Mouse (Mus musculus): ENCODE measurements around the gene Sfswap. TPM values are rescaled to one million over a fixed set of nuclear protein-coding genes. Genes with fewer than 3 reads are reported as not detected.
"Not testable (repeated sequence)": the region's sequence is repeated elsewhere in the genome, so short reads cannot be mapped to it uniquely, and the experiment has no call there.

Gene Sfswap
- total RNA-seq (2022): 10 to 100 TPM; 16.5 to 23.9 (median 19.9) TPM

DNA sequence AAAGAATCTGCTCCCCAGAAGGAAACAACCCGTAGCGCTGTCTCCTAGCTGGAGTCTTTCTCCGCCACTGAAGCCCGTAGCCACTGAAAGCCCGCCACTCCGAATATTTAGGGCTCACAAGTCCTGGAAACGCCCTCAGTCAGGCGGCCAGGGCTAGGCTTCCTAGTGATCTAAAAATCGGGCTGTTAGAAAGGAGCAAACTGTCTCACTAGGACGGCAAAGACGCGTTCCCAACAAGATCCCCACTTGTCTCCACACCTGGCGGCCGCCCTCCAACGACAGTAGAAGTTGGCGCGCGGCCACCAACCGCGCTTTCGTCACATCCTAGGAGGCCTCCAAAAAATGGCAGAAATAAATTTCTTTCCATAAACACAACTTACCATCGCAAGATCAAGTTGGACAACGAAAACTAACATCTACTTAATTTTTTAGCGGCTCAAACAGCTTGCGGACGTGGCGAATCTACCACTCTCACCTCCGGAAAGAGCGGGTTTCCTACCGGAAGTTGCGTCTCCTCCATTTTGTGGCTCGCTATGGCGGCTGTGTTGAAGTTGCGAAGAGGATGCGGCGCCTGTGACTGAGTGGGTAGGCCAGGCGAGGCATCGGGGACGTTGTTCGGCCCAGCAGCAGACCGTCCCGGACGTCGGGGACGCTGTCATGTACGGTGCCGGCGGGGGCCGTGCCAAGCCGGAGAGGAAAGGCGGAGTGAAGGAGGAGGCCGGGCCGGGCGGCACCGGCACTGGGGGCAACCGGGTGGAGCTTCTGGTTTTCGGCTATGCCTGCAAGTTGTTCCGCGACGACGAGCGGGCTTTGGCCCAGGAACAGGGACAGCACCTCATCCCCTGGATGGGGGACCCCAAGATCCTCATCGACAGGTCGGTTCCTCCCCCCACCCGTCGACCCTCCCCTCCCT is at the start of gene Sfswap:
Sfswap (plus strand) TSS at position 500 of the 913 bp plus-strand sequence.
- DNase-seq (ENCODE audit: low spot score in 2 of 2): peak; percentile 63 to 68

DNA sequence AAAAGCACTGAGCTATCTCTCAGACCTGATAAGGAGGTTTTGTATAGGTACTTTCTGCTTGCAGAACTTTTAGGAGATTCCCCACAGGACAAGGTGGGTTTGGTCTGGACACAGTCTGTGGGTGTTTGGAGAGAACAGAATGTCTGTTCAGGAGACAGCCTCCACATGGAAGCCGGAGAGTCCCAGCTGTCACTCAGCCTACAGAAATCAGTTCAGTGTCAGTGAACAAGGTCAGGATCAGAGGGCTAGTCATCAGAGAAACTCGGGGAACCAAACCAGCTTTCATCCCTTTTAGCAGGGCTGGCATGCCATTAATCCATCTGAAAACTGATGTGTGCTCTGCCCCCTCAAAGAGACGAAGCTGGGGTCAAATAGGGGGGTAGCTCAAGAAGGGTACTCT is 48.5 kb upstream of the Sfswap start:
- DNase-seq (ENCODE audit: low spot score in 2 of 2): no peak

DNA sequence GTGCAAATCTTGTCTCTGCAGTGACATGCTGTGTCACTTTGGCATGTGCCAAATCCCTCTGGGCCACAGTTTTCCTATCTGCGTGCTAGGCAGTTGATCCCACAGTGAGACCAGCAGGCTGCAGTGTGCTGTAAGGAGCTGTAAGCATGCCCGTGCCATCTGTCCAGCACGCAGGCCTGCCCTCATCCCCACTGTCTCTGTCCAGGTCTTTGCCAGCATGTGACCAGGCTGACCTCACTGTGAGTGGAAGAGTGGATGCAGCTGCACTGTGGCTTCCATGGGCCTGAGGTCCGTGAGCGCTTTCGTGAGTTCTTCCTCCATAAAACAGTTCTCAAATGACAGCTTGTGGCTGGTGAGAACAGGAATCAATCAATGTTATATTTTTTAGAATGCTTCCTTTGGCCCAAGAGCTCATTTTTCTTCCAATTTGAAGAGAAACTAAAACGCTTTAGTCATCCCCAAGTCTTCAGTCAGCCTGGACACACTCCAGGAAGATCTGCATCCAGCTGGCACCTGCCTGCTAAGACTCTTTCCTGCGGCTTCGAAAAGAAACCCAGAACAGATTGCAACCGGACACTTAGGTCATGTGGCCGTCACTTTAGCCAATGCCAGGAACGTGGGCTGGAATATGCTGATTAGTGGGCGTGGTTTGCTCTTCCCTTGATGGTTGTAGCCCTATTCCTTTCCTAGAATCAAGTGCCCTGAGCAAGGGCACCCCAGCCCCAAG is 46.1 kb upstream of the Sfswap start:
- peak; percentile 45 to 68 for DNase-seq (ENCODE audit: low spot score in 2 of 2)

DNA sequence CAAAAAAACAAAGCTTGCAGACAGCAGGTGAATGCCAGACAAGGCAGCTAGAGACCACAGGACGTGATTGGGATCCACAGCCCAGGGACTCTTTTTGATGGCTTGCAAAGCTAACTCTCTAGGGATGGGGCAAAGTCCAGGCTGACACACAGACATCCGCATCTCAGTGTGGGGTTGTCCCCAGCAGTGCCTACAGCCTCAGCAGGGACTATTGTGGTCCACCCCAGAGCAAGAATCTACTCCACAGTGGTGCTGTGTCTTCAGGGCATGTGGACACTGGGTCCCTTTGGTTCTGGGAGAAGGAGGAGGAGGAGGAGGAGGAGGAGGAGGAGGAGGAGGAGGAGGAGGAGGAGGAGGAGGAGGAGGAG is 45.5 kb upstream of the Sfswap start:
- DNase-seq (ENCODE audit: low spot score in 2 of 2): no peak

DNA sequence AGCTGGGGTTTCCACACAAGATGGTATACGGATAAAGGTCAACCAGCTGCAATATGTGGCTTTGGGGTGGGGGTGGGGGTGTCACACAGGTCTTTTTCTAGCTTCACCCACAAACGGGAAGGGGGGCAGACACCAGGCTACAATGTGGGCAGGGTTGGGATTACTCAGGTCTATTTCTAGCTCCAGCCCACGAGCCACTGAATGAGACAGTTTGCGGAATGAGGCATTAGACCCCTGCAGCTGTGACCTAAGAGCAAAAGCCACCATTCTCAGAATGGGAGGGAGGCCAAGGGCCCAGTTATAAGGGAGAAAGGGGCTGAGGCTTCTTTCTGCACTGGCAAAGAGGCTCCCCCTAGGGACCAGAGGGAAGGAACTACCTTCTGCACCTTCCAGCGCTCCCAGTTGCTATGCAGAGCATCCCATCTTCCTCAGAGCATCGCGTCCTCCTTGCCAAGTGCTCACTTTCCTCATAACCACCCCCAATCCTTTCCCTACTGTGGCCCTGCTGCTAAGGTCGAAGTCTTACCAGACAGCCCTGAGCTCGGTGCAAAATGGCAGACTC is 44.4 kb upstream of the Sfswap start:
- DNase-seq (ENCODE audit: low spot score in 2 of 2): no peak

DNA sequence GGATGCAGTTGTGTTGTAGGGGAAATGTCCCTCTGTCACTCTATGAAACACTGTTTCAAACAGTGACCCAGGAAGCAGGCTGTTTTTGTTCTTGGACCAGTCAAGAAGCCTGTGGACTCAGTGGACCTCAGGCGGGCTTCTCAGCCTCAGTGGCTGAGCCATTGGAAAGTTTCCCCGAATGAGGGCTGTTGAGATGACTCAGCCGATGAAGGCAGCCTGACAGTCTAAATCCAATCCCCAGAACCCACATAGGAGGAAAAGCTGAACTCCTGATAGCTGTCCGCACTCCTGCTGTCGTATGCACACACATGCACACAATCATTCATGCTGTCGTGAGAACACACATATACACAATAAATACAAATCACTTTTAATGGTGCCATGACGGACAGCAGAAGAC is 42.9 kb upstream of the Sfswap start:
- no peak for DNase-seq (ENCODE audit: low spot score in 2 of 2)

DNA sequence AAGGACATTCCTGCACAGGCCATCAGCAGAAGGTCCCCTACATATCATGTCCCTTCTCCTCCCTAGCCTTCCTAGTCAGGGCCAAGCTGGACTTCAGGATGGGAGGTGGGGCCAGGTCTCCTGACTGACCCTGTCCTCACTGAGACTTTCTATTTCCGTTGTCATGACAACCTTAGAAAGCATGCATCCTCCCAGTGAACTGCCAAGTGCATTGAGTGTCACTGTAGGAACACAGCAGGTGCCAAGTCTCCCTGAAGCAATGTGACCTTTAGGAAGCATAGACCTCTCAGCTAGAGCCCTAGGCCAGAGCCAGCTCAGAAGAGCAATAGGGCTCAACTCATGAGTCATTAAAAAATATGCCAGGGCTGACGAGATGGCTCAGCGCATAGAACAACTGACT is 42.5 kb upstream of the Sfswap start:
- DNase-seq (ENCODE audit: low spot score in 2 of 2): no peak

DNA sequence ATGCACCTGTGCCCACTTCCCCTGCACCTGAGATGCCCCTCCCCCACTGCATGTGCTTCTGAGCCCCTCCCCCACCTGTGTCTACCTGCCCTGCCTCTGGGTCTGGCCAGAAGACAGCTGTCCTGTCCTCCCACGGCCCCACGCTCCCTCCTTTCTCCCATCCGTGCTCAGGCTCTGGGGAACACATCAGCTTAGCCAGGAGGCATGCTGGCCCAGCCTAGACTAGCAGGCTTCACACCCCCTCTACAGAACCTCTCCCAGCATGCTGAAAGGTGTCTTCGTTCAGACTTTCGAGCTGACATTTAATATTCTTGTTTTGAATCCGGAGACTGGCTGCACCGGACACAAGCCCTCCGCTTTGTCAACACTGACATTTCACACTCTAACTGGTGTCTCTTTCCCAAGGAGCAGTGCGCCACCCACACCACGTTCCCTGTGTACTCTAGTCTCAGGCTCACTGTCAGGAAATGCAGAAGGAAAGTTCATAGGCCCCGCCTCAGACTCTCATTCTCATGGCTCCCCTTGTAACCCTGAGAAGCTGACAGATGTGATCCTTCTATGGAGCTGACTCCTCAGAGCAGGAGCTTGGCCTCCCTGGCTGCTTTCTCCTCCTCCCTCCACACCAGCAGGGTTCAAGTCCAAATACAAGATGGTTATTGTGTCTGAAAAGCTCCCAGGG is 40.1 kb upstream of the Sfswap start:
- DNase-seq (ENCODE audit: low spot score in 2 of 2): no peak

DNA sequence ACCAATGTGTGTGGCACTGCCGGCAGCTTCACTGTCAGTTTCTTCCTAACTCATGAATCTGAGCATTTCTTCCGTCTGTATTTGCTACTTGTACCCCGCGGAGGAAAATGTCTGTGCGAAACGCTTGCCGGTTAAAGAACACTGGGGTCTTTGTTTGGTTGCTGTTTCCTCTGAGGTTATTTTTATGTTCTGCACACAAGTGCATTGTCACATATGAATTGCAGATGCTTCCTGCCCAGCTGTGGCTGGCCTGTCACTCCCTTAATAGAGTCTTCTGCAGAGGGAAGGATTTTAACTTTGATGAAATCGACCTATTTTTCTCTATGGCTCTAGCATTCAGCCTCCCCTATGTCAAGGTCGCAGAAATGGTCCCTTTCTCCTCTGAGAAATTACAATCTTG is 37.4 kb upstream of the Sfswap start:
- not testable (repeated sequence) for DNase-seq (ENCODE audit: low spot score in 2 of 2)

DNA sequence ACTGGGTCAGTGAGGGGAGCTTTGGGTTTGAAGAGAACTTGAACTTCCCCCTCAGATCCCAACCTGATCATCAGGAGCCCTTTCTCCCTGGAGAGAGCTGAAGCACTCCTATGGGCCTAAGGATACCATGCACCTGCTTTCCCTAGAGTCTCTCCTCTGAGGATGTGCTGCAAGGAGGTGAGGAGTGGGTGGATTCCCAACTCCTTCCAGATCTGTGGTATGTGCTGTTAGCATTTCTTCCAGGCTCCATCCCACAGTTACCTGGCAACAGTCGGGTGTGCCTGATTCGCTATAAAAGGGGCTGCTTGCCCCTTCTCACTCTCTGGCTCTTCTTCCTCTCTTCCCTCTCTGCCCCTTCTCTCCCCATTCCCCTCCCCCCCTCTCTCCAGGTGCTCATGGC is 35.2 kb upstream of the Sfswap start:
- no peak for DNase-seq (ENCODE audit: low spot score in 2 of 2)

DNA sequence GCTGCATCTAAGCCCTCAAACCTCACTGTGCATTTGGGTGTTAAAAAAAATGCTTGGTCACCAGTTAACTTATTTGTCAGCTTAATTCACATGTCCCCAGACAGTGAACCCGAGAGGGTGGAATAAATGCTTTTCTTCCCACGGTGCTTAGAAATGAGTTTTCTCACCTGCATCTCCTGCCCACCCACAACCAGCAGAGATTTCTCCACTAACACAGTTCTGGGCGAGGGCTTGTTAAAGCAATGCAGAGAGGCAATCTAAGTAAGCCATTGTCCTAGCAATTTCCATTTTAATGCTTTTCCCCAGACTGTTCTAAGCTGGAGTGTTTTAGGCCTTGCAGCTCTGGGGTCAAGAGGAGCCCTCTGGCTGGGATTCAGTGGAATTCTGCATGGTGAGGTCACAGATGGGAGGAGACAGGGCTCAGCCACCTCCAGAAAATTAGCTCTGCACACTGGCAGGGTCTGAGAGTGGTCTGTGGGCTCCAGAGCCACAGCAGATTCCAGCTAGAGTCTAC is 25.4 kb upstream of the Sfswap start:
- DNase-seq (ENCODE audit: low spot score in 2 of 2): no peak

DNA sequence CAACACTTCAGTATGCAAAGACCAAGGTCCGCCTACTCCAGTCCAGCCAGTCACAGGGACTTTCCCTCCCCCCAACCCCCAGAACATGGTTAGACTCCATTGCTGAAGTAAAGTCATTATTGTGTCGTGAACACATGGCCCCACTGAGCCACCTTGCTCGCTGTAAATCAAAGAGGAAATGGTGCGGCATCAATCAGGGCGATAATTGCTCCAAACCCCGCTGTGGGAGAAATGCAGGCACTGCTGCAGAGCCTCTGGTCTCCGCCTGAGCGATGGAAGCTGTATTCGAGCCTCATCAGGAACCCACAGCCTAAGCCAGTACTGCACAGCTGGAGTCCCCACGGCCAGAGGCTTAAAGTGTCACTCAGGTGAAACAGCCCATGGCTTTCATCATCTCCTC is 11.1 kb upstream of the Sfswap start:
- no peak for DNase-seq (ENCODE audit: low spot score in 2 of 2)

DNA sequence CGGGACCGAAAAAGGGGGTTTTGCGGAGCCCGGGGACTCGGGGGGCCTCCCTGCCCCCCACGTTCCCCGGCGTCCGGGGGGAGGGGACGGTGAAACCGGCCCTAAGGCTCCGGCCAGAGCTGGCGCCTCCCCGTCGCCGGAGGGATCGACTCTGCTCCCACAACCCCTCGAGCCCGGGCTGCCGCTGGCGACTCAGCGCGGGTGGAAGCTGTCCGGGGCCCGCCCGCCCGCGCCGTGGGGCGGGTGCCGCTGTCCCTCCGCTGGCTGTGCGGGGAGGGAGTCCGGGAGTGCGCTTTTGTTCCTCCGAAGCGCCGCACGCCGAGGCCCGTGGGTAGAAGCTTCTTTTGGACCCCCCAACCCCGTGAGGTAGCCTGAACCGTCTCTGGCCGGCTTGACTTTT is 650 bp downstream of the Sfswap start:
- no peak for DNase-seq (ENCODE audit: low spot score in 2 of 2)

DNA sequence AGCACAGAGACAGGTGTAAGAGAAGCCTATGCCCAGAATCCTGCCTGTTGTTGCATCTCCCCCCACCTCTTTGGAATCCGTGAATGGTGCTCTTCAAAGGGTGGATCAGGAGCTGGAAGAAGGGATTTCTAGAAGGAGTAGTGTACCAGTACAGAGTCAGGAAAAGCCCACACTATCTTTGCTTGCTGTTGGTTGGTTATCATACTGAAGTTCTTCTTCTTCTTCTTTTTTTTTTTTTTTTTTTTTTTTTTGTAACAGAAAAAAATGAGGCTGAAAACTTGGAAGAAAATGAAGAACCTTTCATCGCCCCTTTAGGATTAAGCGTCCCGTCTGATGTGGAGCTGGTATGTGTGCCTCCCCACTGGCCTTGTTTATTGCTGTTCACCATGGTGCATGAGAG is 5.9 kb downstream of the Sfswap start:
- no peak for DNase-seq (ENCODE audit: low spot score in 2 of 2)

DNA sequence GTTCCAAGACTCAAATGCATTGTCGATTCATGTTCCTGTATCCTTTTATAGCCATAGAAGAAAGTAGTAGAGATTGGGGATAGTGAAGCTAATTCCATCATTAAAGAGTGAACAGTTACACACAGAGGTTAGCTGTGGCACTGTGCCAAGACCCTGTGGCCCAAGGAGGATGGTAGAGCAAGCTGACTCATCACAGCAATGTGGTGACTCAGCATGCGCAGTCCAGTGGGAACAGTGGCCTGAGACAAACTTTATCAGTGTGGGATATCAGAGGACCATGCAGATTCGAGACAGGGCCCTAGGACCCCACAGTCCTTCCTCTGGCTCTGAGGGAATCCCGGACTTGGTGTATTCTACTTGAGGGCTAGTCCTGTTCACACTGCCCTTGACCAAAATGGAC is 17.2 kb downstream of the Sfswap start:
- DNase-seq (ENCODE audit: low spot score in 2 of 2): no peak

DNA sequence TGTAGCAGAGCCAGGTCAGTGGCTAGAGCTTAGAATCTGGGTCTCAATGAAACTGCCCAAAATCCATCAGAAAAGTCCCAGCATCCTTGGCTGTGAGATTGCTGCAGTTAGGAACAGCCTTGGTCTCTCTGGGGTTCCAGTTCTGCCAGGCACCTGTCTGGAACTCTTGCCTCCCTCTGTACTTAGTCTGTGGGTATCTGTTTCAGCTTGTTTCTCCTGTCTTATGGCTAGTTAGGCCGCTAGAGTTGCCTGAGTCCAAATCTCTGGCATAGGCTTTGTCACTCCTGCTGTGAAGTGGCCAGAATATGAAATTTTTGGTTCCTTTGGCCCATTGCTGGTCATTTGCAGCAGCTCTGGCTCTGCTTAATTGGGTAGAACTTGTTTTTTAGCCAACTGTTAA is 17.8 kb downstream of the Sfswap start:
- no peak for DNase-seq (ENCODE audit: low spot score in 2 of 2)

DNA sequence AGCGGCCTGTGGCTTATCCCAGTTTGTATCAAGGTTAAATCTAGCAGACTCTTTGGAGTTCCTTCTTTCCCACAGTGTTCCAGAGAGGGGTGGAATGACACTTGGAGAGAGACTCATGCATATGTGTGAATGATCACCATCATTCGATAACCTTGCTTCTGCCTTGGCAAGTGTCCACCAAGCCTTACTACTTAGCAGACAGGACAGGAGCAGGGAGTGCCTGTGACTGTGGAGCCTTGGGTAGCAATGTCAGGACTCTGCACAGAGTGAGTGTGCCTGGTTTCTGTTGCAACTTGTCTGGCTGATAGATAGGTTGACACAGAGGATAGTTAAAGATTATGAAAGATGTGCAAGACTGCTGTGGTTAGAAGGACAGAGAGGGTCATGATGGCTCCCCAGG is 18.6 kb downstream of the Sfswap start:
- no peak for DNase-seq (ENCODE audit: low spot score in 2 of 2)

DNA sequence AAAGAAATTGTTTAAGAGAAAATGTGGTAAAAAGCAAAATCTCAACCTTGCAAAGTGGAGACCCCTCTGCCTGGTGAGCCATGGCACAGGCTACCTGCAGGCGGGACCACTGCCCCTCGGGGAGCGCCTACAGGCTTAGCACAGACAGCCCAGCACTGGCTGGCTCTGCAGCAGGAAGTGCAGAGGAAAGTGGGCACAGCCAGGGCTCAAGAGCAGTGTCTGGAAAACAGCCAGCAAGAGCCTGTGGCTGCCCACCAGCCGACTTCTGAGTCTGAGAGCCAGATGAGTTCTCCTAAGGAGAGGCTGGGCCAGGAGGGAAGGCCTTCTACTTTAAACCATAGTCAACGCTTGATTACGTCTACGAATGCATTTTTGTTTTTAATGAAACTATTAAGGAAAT is 20.5 kb downstream of the Sfswap start:
- no peak for DNase-seq (ENCODE audit: low spot score in 2 of 2)

DNA sequence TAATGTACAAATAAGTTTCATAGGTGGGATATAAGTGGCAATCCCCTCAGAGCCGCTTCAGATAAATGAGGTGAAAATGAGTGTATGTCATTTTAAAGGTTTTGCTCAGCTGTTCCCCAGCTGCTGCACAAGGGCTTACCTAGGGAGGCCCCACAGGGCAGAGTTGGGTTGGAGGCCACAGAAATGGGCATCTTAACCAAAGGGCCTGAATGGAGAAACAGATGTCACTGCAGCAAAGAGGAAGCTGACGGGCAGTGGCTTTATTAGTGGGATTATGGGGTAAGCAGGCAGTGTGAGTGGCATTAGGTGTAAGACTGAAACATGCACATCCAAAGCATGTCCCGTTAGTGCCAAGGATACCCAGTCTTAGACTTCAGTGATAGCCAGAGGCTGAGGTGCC is 20.9 kb downstream of the Sfswap start:
- no peak for DNase-seq (ENCODE audit: low spot score in 2 of 2)

DNA sequence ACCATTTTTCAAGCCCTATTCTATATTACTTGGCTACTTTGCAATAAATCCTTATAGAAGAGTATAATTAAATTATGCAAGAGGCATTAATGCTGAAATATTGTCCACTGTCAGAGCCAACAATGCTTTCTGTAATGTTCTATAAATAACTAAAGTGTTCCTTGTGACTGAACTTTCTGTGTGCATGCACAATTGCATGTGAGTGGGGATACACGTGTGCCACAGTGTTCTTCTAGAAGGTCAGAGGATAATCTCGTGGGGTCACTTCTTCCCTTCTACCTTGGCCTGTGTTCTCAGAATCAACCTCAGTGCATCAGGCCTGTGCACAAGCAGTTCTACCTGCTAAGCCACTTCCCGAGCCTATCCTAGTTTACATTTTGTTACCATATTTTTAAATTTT is 22.1 kb downstream of the Sfswap start:
- DNase-seq (ENCODE audit: low spot score in 2 of 2): no peak

DNA sequence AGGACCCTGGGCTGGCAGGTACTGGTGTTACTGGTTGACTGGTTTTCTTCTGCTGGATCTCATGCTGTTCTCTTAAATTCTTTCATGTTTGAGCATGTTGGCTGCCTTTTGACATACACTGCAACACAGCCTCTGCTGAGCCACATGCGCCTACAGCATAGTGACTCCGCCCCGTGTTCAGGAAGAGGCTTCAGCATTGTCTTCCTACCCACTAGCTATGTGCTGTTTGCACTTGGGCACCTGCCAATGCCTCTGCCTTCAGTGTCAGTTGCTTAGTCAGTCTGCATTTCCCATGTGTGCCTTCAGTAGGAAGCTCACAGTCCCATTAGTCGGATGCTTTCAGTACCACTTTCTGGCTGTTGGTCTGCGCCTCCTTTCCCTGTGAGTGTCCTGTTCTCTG is 23.7 kb downstream of the Sfswap start:
- no peak for DNase-seq (ENCODE audit: low spot score in 2 of 2)

DNA sequence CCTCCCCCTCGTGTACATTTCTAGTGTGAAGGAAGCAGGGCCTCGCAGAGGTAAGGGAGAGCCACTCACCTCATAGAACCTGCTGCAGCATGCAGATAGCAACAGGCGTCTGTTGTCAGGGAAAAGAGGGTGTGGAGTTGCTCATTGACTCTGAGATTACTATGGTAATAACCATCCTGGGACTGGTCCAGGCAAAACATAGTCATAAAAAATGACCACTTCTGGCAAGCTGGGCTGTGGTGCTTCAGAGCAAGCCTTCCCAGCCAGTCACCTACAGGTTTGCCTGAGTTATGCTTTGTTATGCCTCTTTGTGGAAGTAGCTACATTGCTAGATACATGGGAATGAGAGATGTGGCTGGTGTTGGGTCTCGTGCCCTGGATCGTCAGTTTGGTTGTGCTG is 26.1 kb downstream of the Sfswap start:
- no peak for DNase-seq (ENCODE audit: low spot score in 2 of 2)

Data from gastrocnemius, adult 8-10 months (tissue).